Mouse (Mus musculus) brain, embryonic 14.5 days (tissue): ENCODE measurements around the gene Ino80.

ENCODE experiments used
- CTCF ChIP-seq: fragments of 200-500 bp; IDR thresholded peaks from 2 replicates; pipeline ENCODE4 v1.5.1; 2012; ENCODE audit warnings: inconsistent platforms, mild to moderate bottlenecking, moderate library complexity, borderline replicate concordance; ENCODE audit not compliant: insufficient read depth, insufficient read length; ENCODE audit errors: extremely low read depth
- POLR2A ChIP-seq: fragments of 200-500 bp; IDR thresholded peaks from 2 replicates; pipeline ENCODE4 v1.6.1; 2012; ENCODE audit warnings: mild to moderate bottlenecking, inconsistent platforms, borderline replicate concordance; ENCODE audit not compliant: poor library complexity, insufficient read depth, insufficient read length, severe bottlenecking; ENCODE audit errors: extremely low read depth

- no peak for TF ChIP-seq POLR2A
- no peak for TF ChIP-seq CTCF
Observed at GRCm38 (mm10) chr2:119408733-119409132, 68.8 kb downstream of the Ino80 start.
